Mouse (Mus musculus) embryonic fibroblast, embryonic 13.5 days (primary cell): ENCODE measurements at regions not wholly inside any gene's neighbourhood (a gene's known extent, or its start where the extent isn't known, plus 50 kb on each side); places are given as distances from the start of the nearest gene placed in this dataset.

Experiments used
- H3K27ac ChIP-seq: 2 replicates; pipeline ENCODE4 v1.5.1; 2012; ENCODE audit warnings: low read length, control low read depth, inconsistent platforms; ENCODE audit not compliant: insufficient read depth
- H3K4me1 ChIP-seq: 2 replicates; pipeline ENCODE4 v1.6.1; 2011; ENCODE audit warnings: low read length; ENCODE audit not compliant: control insufficient read depth, insufficient read depth
- H3K4me3 ChIP-seq: 2 replicates; pipeline ENCODE4 v1.5.1; 2011; ENCODE audit warnings: mild to moderate bottlenecking, control low read depth, low read length; ENCODE audit not compliant: insufficient read depth
- CTCF ChIP-seq: IDR thresholded peaks from 2 replicates; pipeline ENCODE4 v1.5.1; 2011; ENCODE audit warnings: mild to moderate bottlenecking, control low read depth, low read length, moderate library complexity, borderline replicate concordance; ENCODE audit not compliant: insufficient read depth
- POLR2A ChIP-seq: IDR thresholded peaks from 2 replicates; pipeline ENCODE4 v1.6.1; 2011; ENCODE audit warnings: low read depth, mild to moderate bottlenecking, control low read depth, low read length, moderate library complexity

DNA sequence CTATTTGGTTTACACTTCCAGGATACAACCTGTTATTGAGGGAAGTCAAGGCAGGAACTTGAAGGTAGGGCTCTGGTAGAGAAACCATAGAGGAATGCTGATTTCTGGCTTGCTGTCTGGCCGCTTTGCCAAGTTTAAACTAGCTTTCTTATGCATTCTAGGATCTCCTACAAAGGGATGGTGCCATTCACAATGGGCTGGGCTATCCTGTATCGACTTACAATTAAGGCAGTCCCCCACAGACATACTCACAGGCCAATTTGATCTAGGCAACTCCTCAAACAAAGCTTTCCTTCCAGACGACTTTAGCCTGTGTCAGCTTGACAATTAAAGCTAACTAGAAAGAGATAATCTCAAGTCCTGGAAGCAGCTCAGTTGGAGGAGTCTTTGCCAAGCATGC lies 83.1 kb downstream of the Phlda1 start:
- Histone ChIP-seq H3K27ac (no peak overlapping the region), H3K4me3 (no peak overlapping the region), H3K4me1 (no peaks in the 10 kb centered on the region)
- no peak for TF ChIP-seq POLR2A
- TF ChIP-seq CTCF, result no peak

DNA sequence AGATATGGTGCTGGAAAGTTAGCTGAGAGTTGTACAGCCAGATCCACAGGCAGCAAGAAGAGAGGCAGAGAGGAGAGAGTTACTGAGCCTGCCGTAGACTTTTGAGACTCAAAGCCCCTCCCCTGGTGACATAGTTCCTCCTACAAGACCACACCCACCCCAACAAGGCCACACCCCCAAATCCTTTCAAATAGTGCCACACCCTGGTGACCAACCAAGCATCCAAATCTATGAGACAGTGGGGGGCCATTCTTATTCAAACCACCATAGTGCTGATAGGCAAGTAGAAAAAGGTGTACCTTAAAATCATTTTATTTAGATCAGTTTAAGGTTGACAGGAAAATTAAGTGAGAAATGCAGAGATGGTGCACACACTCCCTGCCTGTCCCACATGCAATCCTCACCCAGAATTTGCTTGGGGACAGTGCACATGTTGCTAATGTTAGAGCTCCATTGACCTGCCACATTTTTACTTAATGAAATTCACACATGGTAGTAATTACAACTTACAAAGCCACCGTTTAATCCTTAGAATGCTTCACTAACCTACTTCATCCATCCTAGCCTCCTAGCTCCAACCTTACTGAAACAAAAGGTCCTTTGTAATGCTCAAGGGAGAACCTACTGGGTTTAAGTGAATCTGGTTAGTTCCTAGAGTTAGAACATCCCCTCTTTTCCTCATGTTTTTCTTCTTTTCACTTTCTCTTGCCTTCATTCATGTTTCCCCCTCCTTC lies 86.5 kb downstream of the Phlda1 start:
- Histone ChIP-seq H3K4me1 (no peaks in the 10 kb centered on the region), H3K4me3 (no peak overlapping the region), H3K27ac (no peak overlapping the region)
- TF ChIP-seq POLR2A, result no peak

DNA sequence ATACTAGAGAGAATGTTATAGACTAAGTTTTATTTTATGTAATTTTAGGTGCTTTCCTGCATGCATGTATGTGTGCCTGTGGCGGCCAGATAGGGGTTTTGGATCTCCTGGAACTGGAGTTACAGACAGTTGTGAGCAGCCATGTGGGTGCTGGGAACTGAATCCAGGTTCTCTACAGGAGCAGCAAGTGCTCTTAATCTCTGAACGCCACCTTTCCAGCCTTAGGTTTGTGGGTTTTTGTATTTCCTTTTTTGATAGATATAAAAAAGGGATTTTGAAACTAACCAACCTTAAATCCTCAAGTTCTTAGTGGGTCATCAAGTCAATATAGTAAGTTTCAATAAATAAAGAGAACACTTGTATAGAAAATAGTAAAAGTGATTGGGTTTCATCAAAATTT lies 87.2 kb downstream of the Phlda1 start:
- Histone ChIP-seq H3K4me3 (no peak overlapping the region), H3K27ac (no peak overlapping the region)

DNA sequence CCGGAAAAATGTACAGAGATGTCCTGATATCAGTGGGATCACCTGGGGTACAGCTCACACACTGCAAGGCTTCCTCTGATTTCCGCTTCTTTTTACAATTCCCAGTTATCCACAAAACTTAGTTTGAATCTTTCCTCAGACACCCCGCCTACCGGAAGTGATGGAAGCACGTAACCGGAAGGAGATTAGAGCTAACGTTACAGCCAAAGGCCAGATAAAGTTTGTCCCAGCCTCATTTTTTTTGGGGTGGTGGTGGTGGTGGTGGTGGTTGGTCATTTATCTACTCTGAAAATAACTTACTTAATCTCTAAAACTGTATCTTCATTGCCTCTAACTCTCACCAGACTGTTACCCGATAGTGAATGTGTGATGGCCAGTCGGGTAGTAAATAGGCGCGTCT lies 88.1 kb downstream of the Phlda1 start:
- Histone ChIP-seq H3K4me1 (no peaks in the 10 kb centered on the region), H3K27ac (no peak overlapping the region), H3K4me3 (no peak overlapping the region)
- TF ChIP-seq POLR2A, result no peak
- TF ChIP-seq CTCF, result no peak

More for the DNA sequence above, 87.2 kb downstream of the Phlda1 start:
- no peak for TF ChIP-seq CTCF
- TF ChIP-seq POLR2A, result no peak
- no peaks in the 10 kb centered on the region for H3K4me1 ChIP-seq

DNA sequence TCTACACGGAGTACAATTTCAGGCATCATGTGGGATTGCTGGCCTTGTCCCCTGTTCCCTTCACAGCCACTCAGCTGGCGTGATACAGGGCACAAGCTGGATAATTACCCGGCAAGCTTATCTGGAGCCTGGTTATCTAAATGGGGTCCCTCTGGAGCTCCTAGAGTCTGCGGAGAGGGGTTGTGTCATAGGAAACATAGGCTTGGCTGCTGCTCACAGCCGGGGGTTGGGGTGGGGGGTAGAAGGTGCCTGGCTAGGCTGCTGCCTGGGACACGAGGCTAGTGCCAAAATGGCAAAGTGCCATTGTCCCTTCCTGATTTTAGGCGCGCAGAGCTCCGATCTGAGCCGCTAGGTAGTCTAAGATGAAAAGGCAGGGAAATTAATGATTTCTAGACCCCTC lies 88.6 kb downstream of the Phlda1 start:
- no peak for TF ChIP-seq CTCF
- no peak for TF ChIP-seq POLR2A
- no peak overlapping the region for H3K27ac ChIP-seq
- no peak overlapping the region for H3K4me3 ChIP-seq

DNA sequence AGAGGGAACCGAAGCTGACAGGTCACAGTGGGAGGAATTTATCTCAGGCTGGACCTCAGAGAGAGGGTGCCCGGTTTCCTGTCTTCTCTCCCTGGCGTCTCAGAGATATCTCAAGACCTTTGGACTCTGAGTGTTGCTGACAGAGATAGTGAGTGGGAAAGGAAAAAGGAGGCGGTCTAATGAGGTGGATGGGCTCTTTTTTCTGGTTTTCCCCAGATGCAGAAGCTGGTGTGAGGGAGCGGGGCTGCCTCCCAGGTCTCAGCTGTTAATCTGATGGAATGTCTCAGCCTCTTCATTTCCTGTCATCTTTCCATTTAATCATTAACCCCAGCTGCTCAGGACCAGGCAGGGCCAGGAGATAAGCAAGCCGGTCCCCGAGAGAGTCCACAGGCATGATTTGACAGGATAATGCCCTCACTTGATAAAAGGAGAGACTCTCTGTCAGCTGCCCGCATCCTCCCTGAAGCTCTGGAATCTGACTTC lies 89.5 kb downstream of the Phlda1 start:
- Histone ChIP-seq H3K27ac (no peak overlapping the region), H3K4me3 (no peak overlapping the region), H3K4me1 (peaks cover 10% of the 10 kb centered on the region; the same call in 1 of the 2 replicates)
- TF ChIP-seq CTCF, result no peak
- no peak for TF ChIP-seq POLR2A

More for the DNA sequence above, 88.6 kb downstream of the Phlda1 start:
- H3K4me1 ChIP-seq, result peaks cover 3% of the 10 kb centered on the region; the same call in 1 of the 2 replicates

DNA sequence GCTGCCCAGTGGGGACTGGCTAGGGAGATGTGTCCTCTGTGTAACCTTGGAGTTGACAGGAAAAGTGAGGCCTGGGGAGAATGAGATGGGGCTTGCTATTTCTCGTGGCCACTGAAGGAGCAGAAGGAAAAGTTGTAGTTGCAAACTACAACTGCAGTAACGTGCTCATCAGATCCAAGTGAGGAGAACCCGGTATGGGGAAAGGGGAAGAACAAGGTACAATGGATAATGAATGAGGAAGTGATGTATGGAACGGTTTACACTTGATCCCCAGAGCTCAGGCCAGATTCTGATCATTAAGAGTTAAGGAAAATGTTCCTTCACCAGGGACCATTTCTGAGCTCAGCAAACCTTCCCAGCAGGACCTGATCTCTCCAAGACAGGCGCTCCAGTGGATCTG lies 92.6 kb downstream of the Phlda1 start:
- Histone ChIP-seq H3K4me1 (peaks cover 10% of the 10 kb centered on the region; the same call in 1 of the 2 replicates), H3K4me3 (no peak overlapping the region), H3K27ac (no peak overlapping the region)
- TF ChIP-seq POLR2A (no peak), CTCF (no peak)

DNA sequence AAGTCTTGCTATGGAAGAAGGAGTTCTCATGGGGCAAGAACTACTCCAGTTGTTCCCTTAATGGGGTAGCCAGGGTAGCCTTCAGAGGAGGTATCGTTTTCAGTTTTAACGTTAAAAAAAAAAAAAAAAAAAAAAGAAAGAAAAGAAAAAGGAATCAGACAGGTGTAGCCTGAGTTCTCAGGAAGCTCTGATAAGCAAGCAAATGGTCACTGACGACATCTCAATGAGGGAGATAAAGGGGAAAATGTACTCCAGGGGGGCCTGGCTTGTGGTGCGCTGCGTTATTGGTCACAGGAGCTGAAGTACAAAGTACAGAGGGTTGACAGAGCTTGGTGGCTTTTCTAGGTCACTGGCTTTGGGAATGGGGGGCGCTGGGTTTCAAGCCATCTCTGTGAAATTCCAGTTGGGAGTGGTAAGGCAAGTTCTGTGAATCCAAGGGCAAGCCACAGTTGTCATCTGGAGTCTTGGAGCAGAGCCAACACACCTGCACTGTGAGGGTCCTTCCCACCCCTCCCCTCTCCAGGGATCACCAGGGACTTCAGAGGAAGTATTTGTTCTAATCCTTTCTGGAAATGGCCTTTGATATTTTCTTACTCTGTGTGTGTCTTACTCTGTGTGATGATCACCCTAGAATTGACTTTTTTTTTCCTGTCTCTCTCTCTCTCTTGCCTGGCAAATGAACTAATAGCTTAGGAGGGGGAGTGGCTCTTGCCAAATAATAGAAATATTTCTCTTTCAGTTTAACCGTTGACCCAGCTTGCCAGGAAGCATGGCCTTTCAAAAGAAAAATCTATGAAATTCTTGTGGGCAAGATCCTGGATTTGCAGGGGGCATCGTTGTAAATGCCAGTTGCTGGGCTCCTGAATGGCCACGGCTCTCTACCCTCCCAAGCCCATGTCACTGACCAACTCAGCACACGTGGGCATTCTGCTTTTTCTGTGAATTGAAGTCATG lies 93.5 kb downstream of the Phlda1 start:
- no peak overlapping the region for H3K4me3 ChIP-seq
- TF ChIP-seq CTCF (no peak), POLR2A (no peak)
- H3K27ac ChIP-seq, result peak overlapping the region; percentile 75
- H3K4me1 ChIP-seq, result peaks cover 10% of the 10 kb centered on the region; the same call in 1 of the 2 replicates

DNA sequence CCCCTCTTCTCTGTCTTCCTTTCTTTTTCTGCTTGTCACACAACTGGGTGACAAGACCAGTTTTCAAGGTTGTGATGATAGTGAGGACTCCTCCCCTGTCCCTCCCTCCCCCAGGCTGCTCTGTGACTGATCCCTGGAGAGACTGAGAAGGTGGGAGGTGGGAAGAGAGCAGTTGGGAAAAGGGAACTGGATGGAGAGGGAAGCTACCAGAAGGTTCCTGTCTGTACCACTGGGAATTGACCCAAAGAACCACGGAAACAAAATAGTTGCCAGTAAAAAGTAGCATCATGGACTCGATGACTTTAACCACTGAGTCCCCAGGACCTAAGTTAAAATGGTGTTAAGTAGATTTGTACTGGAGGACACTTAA lies 94.2 kb downstream of the Phlda1 start:
- TF ChIP-seq POLR2A, result no peak
- H3K4me3 ChIP-seq, result no peak overlapping the region
- H3K4me1 ChIP-seq, result peaks cover 10% of the 10 kb centered on the region; the same call in 1 of the 2 replicates
- peak overlapping the region; percentile 75 for H3K27ac ChIP-seq

DNA sequence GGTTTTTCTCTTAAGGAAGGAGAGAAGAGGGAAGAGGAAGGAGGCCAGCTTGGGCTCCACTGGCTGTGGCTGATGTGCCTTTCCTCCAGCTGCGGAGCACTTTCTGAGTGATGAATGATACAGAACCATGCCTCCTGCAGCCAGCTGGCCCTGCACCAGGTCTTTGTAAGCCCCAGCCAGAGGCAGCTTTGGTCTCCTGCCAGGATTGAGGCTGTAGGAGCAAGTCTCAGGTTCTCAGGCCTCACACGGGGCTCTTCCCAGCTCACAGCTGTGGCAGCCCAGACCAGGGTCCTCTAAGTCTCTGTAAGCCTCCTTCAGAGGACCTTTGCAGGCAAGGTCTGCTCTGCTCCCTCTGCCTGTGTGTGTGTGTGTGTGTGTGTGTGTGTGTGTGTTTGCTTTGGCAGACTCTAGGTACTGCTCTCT lies 94.6 kb downstream of the Phlda1 start:
- H3K27ac ChIP-seq, result peak overlapping the region; percentile 75
- peaks cover 10% of the 10 kb centered on the region; the same call in 1 of the 2 replicates for H3K4me1 ChIP-seq
- no peak overlapping the region for H3K4me3 ChIP-seq
- TF ChIP-seq CTCF, result no peak
- no peak for TF ChIP-seq POLR2A
